Mouse (Mus musculus) hindbrain, embryonic 11.5 days (tissue): ENCODE data around the gene St7. TPM values are rescaled to one million over a fixed set of nuclear protein-coding genes. Genes with fewer than 3 reads are reported as not detected.

Experiments used
- ATAC-seq: fragments of 200-750 bp; cut with Nextera tagmentation; 2 replicates; pipeline ENCODE4 v1.8.0; 2017; ENCODE audit warnings: mild to moderate bottlenecking, moderate TSS enrichment, moderate library complexity; ENCODE audit not compliant: low FRiP score
- DNase-seq: peaks from one replicate; pipeline ENCODE4 v3.0.0-alpha.2; 2015; ENCODE audit warnings: low spot score
- H3K27ac ChIP-seq: fragments of 300-500 bp; sonication (generic); 2 replicates; pipeline ENCODE4 v1.5.1; 2014; ENCODE audit warnings: mild to moderate bottlenecking, low read depth, low read length
- H3K27me3 ChIP-seq: fragments of 300-500 bp; sonication (generic); 2 replicates; pipeline ENCODE4 v1.6.1; 2014; ENCODE audit warnings: mild to moderate bottlenecking, low read length, moderate library complexity, mixed read lengths; ENCODE audit not compliant: control insufficient read depth, insufficient read depth
- H3K36me3 ChIP-seq: fragments of 300-500 bp; sonication (generic); 2 replicates; pipeline ENCODE4 v1.6.1; 2014; ENCODE audit warnings: mild to moderate bottlenecking, low read length, moderate library complexity, mixed read lengths; ENCODE audit not compliant: control insufficient read depth, insufficient read depth
- H3K4me1 ChIP-seq: fragments of 300-500 bp; sonication (generic); replicated peaks from 2 replicates; pipeline ENCODE4 v1.6.1; 2014; ENCODE audit warnings: low read length, mixed read lengths; ENCODE audit not compliant: control insufficient read depth, insufficient read depth
- H3K4me2 ChIP-seq: fragments of 300-500 bp; sonication (generic); replicated peaks from 2 replicates; pipeline ENCODE4 v1.6.1; 2014; ENCODE audit warnings: mild to moderate bottlenecking, low read depth, low read length
- H3K4me3 ChIP-seq: fragments of 300-500 bp; sonication (generic); 2 replicates; pipeline ENCODE4 v1.5.1; 2014; ENCODE audit warnings: low read depth, low read length
- H3K9ac ChIP-seq: fragments of 300-500 bp; sonication (generic); 2 replicates; pipeline ENCODE4 v1.6.1; 2014; ENCODE audit warnings: low read depth, low read length
- H3K9me3 ChIP-seq: fragments of 300-500 bp; sonication (generic); 2 replicates; pipeline ENCODE4 v1.6.1; 2016; ENCODE audit warnings: low read length; ENCODE audit not compliant: control insufficient read depth
- WGBS: fragments of 180-500 bp; shearing (Covaris S2); extraction: QIAGEN DNeasy Blood & Tissue Kit; methylation state at CpG from one replicate; pipeline ENCODE4 v1.1.7; 2014; 5-methylcytosine and 5-hydroxymethylcytosine counted together
- polyA plus RNA-seq: library from polyadenylated mRNA; unstranded; fragments of >200 nt; fragmentation: Nextera tagmentation; extraction: Ambion mirVana; gene quantifications from 2 replicates; pipeline ENCODE4 v1.2.1, GENCODE M21; 2014

St7 gene
- polyA plus RNA-seq, 1 experiment from 2014 or later = 52.1 TPM

GRCm38 (mm10) chr6:17979361-17979760 is 286.6 kb downstream of the St7 start:
- Histone ChIP-seq H3K27me3 (no peaks in the 10 kb centered on the region), H3K4me1 (no peaks in the 10 kb centered on the region), H3K9me3 (no peaks in the 10 kb centered on the region), H3K4me3 (no peak overlapping the region), H3K36me3 (no peaks in the 10 kb centered on the region), H3K4me2 (no peak overlapping the region), H3K27ac (no peak overlapping the region), H3K9ac (no peak overlapping the region)
- 82% methylated on average over 1 of the region's 1 CpGs for WGBS
- DNase-seq (no peak), ATAC-seq (no peak)

- Histone ChIP-seq H3K4me3 (no peak overlapping the region), H3K27ac (no peak overlapping the region), H3K36me3 (no peaks in the 10 kb centered on the region), H3K9me3 (no peaks in the 10 kb centered on the region), H3K9ac (no peak overlapping the region), H3K4me2 (no peak overlapping the region), H3K27me3 (no peaks in the 10 kb centered on the region), H3K4me1 (no peaks in the 10 kb centered on the region)
- WGBS = 93% methylated on average over 9 of the region's 9 CpGs
- DNase-seq = no peak
- no peak for ATAC-seq
These were observed 297.7 kb downstream of the St7 start for GRCm38 (mm10) chr6:17990173-17991028.

DNA sequence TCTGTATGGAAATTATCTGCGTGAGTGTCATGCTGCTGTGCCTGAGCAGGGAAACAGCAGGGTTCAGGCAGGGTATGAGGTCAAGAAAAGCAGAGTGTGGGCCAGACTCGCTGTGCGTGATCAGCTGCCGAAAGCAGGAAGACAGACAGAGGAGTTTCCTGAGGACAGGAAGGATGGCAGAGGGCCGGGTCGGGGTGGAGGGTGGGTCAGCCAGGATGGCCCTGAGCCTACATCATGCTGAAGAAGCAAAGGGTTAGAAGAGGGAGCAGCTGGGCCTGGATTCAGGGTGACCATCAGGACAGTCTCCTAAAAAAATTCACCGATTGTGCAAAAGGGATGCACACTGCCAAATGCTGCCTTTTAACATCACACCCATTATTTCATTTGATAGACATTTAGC is 298.9 kb downstream of the St7 start:
- no peaks in the 10 kb centered on the region for H3K4me1 ChIP-seq
- H3K27ac ChIP-seq = no peak overlapping the region
- WGBS = 70% methylated on average over 7 of the region's 7 CpGs
- DNase-seq (no peak), ATAC-seq (no peak)
- no peaks in the 10 kb centered on the region for H3K27me3 ChIP-seq
- H3K36me3 ChIP-seq = no peaks in the 10 kb centered on the region
- H3K9ac ChIP-seq = no peak overlapping the region
- H3K4me3 ChIP-seq = no peak overlapping the region
- no peaks in the 10 kb centered on the region for H3K9me3 ChIP-seq
- H3K4me2 ChIP-seq = no peak overlapping the region

Other genes starting within 250 kb of the St7 start
- gene Met, start 229.1 kb upstream of the St7 start, polyA plus RNA-seq = 1.9 and 2.2 TPM in 2 replicates
- gene Capza2, start 56.7 kb upstream of the St7 start, polyA plus RNA-seq = 268 and 275 TPM in 2 replicates